Mouse (Mus musculus): ENCODE measurements at regions not wholly inside any gene's neighbourhood (a gene's known extent, or its start where the extent isn't known, plus 50 kb on each side); places are given as distances from the start of the nearest gene placed in this dataset.

- DNase-seq (ENCODE audit: low spot score in 2 of 2) = no peak
These were observed 60.1 kb upstream of the Vps8 start for GRCm38 (mm10) chr16:21362663-21363367.

GRCm38 (mm10) chr16:21364885-21365284 lies 58.0 kb upstream of the Vps8 start:
- DNase-seq (ENCODE audit: low spot score in 2 of 2) = no peak

DNA sequence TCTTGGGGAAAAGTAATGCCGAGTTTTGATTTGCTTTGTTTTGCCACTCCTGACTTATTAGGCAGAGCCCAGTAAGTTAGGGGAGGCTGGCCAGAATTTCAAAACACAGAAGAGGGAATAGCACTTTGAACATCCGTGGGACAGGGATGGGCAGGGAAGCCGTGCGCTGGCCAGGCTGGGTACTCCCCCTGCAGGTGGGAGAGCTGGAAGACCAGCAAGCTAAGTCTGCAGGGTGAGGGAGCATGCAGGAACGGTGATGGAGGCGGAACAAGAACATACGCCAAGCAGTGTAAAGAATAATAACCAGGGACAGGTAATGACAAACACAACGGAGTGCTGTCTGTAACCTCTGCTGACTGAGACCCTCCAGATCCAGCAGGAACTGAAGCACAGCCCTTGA lies 55.5 kb upstream of the Vps8 start:
- peak in 1 of 2 experiments; percentile 47 for DNase-seq (ENCODE audit: low spot score in 2 of 2)

DNA sequence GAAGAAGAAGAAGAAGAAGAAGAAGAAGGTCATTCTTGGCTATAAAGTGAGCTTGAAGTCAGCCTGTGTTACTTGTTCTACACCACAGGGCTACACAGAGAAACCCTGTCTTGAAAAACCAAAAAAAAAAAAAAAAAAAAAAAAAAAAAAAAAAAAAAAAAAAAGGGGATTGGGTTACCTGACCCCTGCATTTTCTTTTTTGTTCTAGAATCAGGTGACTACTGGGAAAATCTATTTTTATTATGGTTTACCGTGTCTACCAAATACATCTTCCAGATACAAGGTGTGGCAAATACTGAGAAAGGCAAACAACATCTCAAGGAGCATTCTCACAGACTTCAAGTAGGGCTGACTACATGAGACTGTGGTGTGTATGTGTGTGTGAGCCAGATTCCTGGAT lies 54.1 kb upstream of the Vps8 start:
- DNase-seq (ENCODE audit: low spot score in 2 of 2) = no peak

- no peak for DNase-seq (ENCODE audit: low spot score in 2 of 2)
These were observed 53.1 kb upstream of the Vps8 start for GRCm38 (mm10) chr16:21369569-21370512.

Measured in cerebellum, postnatal 4 days (tissue).